Mouse (Mus musculus): ENCODE results near the gene Ceacam18. TPM values are rescaled to one million over a fixed set of nuclear protein-coding genes. Genes with fewer than 3 reads are reported as not detected.

Gene Ceacam18
- total and polyA plus RNA-seq, 2 experiments from 2014 or later, result not detected

- DNase-seq (ENCODE audit: low spot score), result no peak
- WGBS, result 65% methylated on average over 7 of the region's 7 CpGs
- no peaks in the 10 kb centered on the region for H3K36me3 ChIP-seq (replicated peaks; ENCODE audit: control insufficient read depth, insufficient read depth, low read length)
- H3K27ac ChIP-seq (ENCODE audit: low read depth), result no peak overlapping the region
- TF ChIP-seq EP300 (IDR thresholded peaks at IDR 0.05; ENCODE audit: low read depth) (no peak), CTCF (IDR thresholded peaks at IDR 0.05; ENCODE audit: low read depth) (no peak)
- no peak overlapping the region for H3K4me2 ChIP-seq (ENCODE audit: low read depth, low read length)
- no peaks in the 10 kb centered on the region for H3K4me1 ChIP-seq (ENCODE audit: control insufficient read depth, insufficient read depth)
- H3K9me3 ChIP-seq (replicated peaks; ENCODE audit: control insufficient read depth, low read length), result no peaks in the 10 kb centered on the region
- ATAC-seq (ENCODE audit: insufficient read depth, low read depth), result no peak
- no peak overlapping the region for H3K9ac ChIP-seq (replicated peaks; ENCODE audit: low read depth, low read length)
- no peak overlapping the region for H3K4me3 ChIP-seq (ENCODE audit: low read depth, low read length)
- 0 out of 2 replicates have a peak, but pooled peaks cover 3% of the 10 kb centered on the region for H3K27me3 ChIP-seq (ENCODE audit: control insufficient read depth, insufficient read depth, low read length)
These were observed 26.1 kb upstream of the Ceacam18 start for GRCm38 (mm10) chr7:43608316-43608824.

GRCm38 (mm10) chr7:43613816-43614551 lies 20.5 kb upstream of the Ceacam18 start:
- Histone ChIP-seq H3K4me2 (ENCODE audit: low read depth, low read length) (no peak overlapping the region), H3K4me1 (ENCODE audit: control insufficient read depth, insufficient read depth) (no peaks in the 10 kb centered on the region), H3K9me3 (replicated peaks; ENCODE audit: control insufficient read depth, low read length) (no peaks in the 10 kb centered on the region), H3K36me3 (replicated peaks; ENCODE audit: control insufficient read depth, insufficient read depth, low read length) (no peaks in the 10 kb centered on the region), H3K4me3 (ENCODE audit: low read depth, low read length) (no peak overlapping the region), H3K27ac (ENCODE audit: low read depth) (no peak overlapping the region), H3K9ac (replicated peaks; ENCODE audit: low read depth, low read length) (no peak overlapping the region), H3K27me3 (ENCODE audit: control insufficient read depth, insufficient read depth, low read length) (no peaks in the 10 kb centered on the region)
- DNase-seq (ENCODE audit: low spot score), result no peak
- TF ChIP-seq CTCF (IDR thresholded peaks at IDR 0.05; ENCODE audit: low read depth) (no peak), EP300 (IDR thresholded peaks at IDR 0.05; ENCODE audit: low read depth) (no peak)
- WGBS, result 82% methylated on average over 14 of the region's 14 CpGs
- ATAC-seq (ENCODE audit: insufficient read depth, low read depth), result no peak

GRCm38 (mm10) chr7:43622927-43623326 lies 11.6 kb upstream of the Ceacam18 start:
- Histone ChIP-seq H3K27me3 (ENCODE audit: control insufficient read depth, insufficient read depth, low read length) (no peaks in the 10 kb centered on the region), H3K27ac (ENCODE audit: low read depth) (no peak overlapping the region), H3K4me3 (ENCODE audit: low read depth, low read length) (no peak overlapping the region), H3K9ac (replicated peaks; ENCODE audit: low read depth, low read length) (no peak overlapping the region), H3K36me3 (replicated peaks; ENCODE audit: control insufficient read depth, insufficient read depth, low read length) (no peaks in the 10 kb centered on the region), H3K4me1 (ENCODE audit: control insufficient read depth, insufficient read depth) (no peaks in the 10 kb centered on the region), H3K4me2 (ENCODE audit: low read depth, low read length) (no peak overlapping the region), H3K9me3 (replicated peaks; ENCODE audit: control insufficient read depth, low read length) (no peaks in the 10 kb centered on the region)
- no peak for ATAC-seq (ENCODE audit: insufficient read depth, low read depth)
- no peak for TF ChIP-seq EP300 (IDR thresholded peaks at IDR 0.05; ENCODE audit: low read depth)
- TF ChIP-seq CTCF (IDR thresholded peaks at IDR 0.05; ENCODE audit: low read depth), result no peak
- no peak for DNase-seq (ENCODE audit: low spot score)
- 65% methylated on average over 7 of the region's 7 CpGs for WGBS

GRCm38 (mm10) chr7:43623819-43624218 lies 10.7 kb upstream of the Ceacam18 start:
- DNase-seq (ENCODE audit: low spot score), result no peak

GRCm38 (mm10) chr7:43625065-43625464 lies 9.4 kb upstream of the Ceacam18 start:
- Histone ChIP-seq H3K4me3 (ENCODE audit: low read depth, low read length) (no peak overlapping the region), H3K9ac (replicated peaks; ENCODE audit: low read depth, low read length) (no peak overlapping the region), H3K27ac (ENCODE audit: low read depth) (no peak overlapping the region), H3K27me3 (ENCODE audit: control insufficient read depth, insufficient read depth, low read length) (no peaks in the 10 kb centered on the region), H3K9me3 (replicated peaks; ENCODE audit: control insufficient read depth, low read length) (no peaks in the 10 kb centered on the region), H3K4me1 (ENCODE audit: control insufficient read depth, insufficient read depth) (no peaks in the 10 kb centered on the region), H3K4me2 (ENCODE audit: low read depth, low read length) (no peak overlapping the region), H3K36me3 (replicated peaks; ENCODE audit: control insufficient read depth, insufficient read depth, low read length) (no peaks in the 10 kb centered on the region)
- TF ChIP-seq CTCF (IDR thresholded peaks at IDR 0.05; ENCODE audit: low read depth), result no peak
- no peak for TF ChIP-seq EP300 (IDR thresholded peaks at IDR 0.05; ENCODE audit: low read depth)
- ATAC-seq (ENCODE audit: insufficient read depth, low read depth), result no peak
- DNase-seq (ENCODE audit: low spot score), result no peak
- WGBS, result 55% methylated on average over 3 of the region's 3 CpGs

More at GRCm38 (mm10) chr7:43623819-43624218, 10.7 kb upstream of the Ceacam18 start:
- Histone ChIP-seq H3K36me3 (replicated peaks; ENCODE audit: control insufficient read depth, insufficient read depth, low read length) (no peaks in the 10 kb centered on the region), H3K4me2 (ENCODE audit: low read depth, low read length) (no peak overlapping the region), H3K27ac (ENCODE audit: low read depth) (no peak overlapping the region), H3K9ac (replicated peaks; ENCODE audit: low read depth, low read length) (no peak overlapping the region), H3K9me3 (replicated peaks; ENCODE audit: control insufficient read depth, low read length) (no peaks in the 10 kb centered on the region), H3K27me3 (ENCODE audit: control insufficient read depth, insufficient read depth, low read length) (no peaks in the 10 kb centered on the region), H3K4me3 (ENCODE audit: low read depth, low read length) (no peak overlapping the region), H3K4me1 (ENCODE audit: control insufficient read depth, insufficient read depth) (no peaks in the 10 kb centered on the region)
- no peak for TF ChIP-seq EP300 (IDR thresholded peaks at IDR 0.05; ENCODE audit: low read depth)
- TF ChIP-seq CTCF (IDR thresholded peaks at IDR 0.05; ENCODE audit: low read depth), result no peak
- WGBS, result 18% methylated on average over 10 of the region's 10 CpGs
- ATAC-seq (ENCODE audit: insufficient read depth, low read depth), result no peak
